Mouse (Mus musculus): ENCODE data around the gene Sh2b2. TPM values are rescaled to one million over a fixed set of nuclear protein-coding genes. Genes with fewer than 3 reads are reported as not detected.

Gene Sh2b2
- 17.1 TPM in 2 replicates for polyA plus RNA-seq (2014; fragmentation: Nextera tagmentation; extraction: Ambion mirVana)

GRCm38 (mm10) chr5:136246452-136246838 lies at the start of gene Sh2b2:
Sh2b2 (minus strand) TSS chr5:136246556.
- 83% methylated on average over 2 of the region's 2 CpGs for WGBS
- no peaks in the 10 kb centered on the region for H3K9me3 ChIP-seq (ENCODE audit: control insufficient read depth, low read length)
- ATAC-seq (replicated peaks; ENCODE audit: low FRiP score) (no peak), DNase-seq (ENCODE audit: low spot score) (no peak)
- H3K36me3 ChIP-seq (ENCODE audit: control insufficient read depth, insufficient read depth, low read length), result no peaks in the 10 kb centered on the region
- H3K4me3 ChIP-seq (ENCODE audit: low read depth, low read length), result peak within 1 kb of the TSS; percentile 72
- no peak within 1 kb of the TSS for H3K27ac ChIP-seq (ENCODE audit: low read depth, low read length)
- no peaks in the 10 kb centered on the region for H3K27me3 ChIP-seq (ENCODE audit: control insufficient read depth, insufficient read depth, low read length)
- H3K9ac ChIP-seq (ENCODE audit: low read length), result peak within 1 kb of the TSS; percentile 77; the same call in 1 of the 2 replicates
- 0 out of 2 replicates have a peak, but pooled peaks cover 8% of the 10 kb centered on the region for H3K4me1 ChIP-seq (replicated peaks; ENCODE audit: control insufficient read depth, insufficient read depth, low read length)
- peak within 1 kb of the TSS; percentile 88 for H3K4me2 ChIP-seq (ENCODE audit: low read depth, low read length, severe bottlenecking)

GRCm38 (mm10) chr5:136292971-136293418 lies 46.6 kb upstream of the Sh2b2 start:
- H3K4me2 ChIP-seq (ENCODE audit: low read depth, low read length, severe bottlenecking), result no peak overlapping the region
- peaks cover 4% of the 10 kb centered on the region; the same call in 1 of the 2 replicates for H3K36me3 ChIP-seq (ENCODE audit: control insufficient read depth, insufficient read depth, low read length)
- H3K4me3 ChIP-seq (ENCODE audit: low read depth, low read length), result no peak overlapping the region
- H3K27ac ChIP-seq (ENCODE audit: low read depth, low read length), result no peak overlapping the region
- H3K27me3 ChIP-seq (ENCODE audit: control insufficient read depth, insufficient read depth, low read length), result no peaks in the 10 kb centered on the region
- H3K4me1 ChIP-seq (replicated peaks; ENCODE audit: control insufficient read depth, insufficient read depth, low read length), result no peaks in the 10 kb centered on the region
- DNase-seq (ENCODE audit: low spot score) (no peak), ATAC-seq (replicated peaks; ENCODE audit: low FRiP score) (no peak)
- 92% methylated on average over 4 of the region's 4 CpGs for WGBS
- no peaks in the 10 kb centered on the region for H3K9me3 ChIP-seq (ENCODE audit: control insufficient read depth, low read length)
- H3K9ac ChIP-seq (ENCODE audit: low read length), result no peak overlapping the region

GRCm38 (mm10) chr5:136292361-136292760 lies 46.0 kb upstream of the Sh2b2 start:
- Histone ChIP-seq H3K27me3 (ENCODE audit: control insufficient read depth, insufficient read depth, low read length) (no peaks in the 10 kb centered on the region), H3K27ac (ENCODE audit: low read depth, low read length) (no peak overlapping the region), H3K4me3 (ENCODE audit: low read depth, low read length) (no peak overlapping the region), H3K36me3 (ENCODE audit: control insufficient read depth, insufficient read depth, low read length) (peaks cover 4% of the 10 kb centered on the region; the same call in 1 of the 2 replicates), H3K4me1 (replicated peaks; ENCODE audit: control insufficient read depth, insufficient read depth, low read length) (no peaks in the 10 kb centered on the region), H3K4me2 (ENCODE audit: low read depth, low read length, severe bottlenecking) (no peak overlapping the region), H3K9me3 (ENCODE audit: control insufficient read depth, low read length) (no peaks in the 10 kb centered on the region), H3K9ac (ENCODE audit: low read length) (no peak overlapping the region)
- WGBS, result 81% methylated on average over 2 of the region's 2 CpGs
- DNase-seq (ENCODE audit: low spot score) (no peak), ATAC-seq (replicated peaks; ENCODE audit: low FRiP score) (no peak)

- ATAC-seq (replicated peaks; ENCODE audit: low FRiP score) (no peak), DNase-seq (ENCODE audit: low spot score) (no peak)
- H3K4me1 ChIP-seq (replicated peaks; ENCODE audit: control insufficient read depth, insufficient read depth, low read length), result no peaks in the 10 kb centered on the region
- H3K9ac ChIP-seq (ENCODE audit: low read length), result no peak overlapping the region
- H3K36me3 ChIP-seq (ENCODE audit: control insufficient read depth, insufficient read depth, low read length), result peaks cover 4% of the 10 kb centered on the region; the same call in 1 of the 2 replicates
- H3K9me3 ChIP-seq (ENCODE audit: control insufficient read depth, low read length), result no peaks in the 10 kb centered on the region
- no peaks in the 10 kb centered on the region for H3K27me3 ChIP-seq (ENCODE audit: control insufficient read depth, insufficient read depth, low read length)
- 95% methylated on average over 2 of the region's 2 CpGs for WGBS
- H3K4me3 ChIP-seq (ENCODE audit: low read depth, low read length), result no peak overlapping the region
- H3K27ac ChIP-seq (ENCODE audit: low read depth, low read length), result no peak overlapping the region
- no peak overlapping the region for H3K4me2 ChIP-seq (ENCODE audit: low read depth, low read length, severe bottlenecking)
Observed at GRCm38 (mm10) chr5:136291562-136291961, 45.2 kb upstream of the Sh2b2 start.

- 91% methylated on average over 3 of the region's 3 CpGs for WGBS
- Histone ChIP-seq H3K9me3 (ENCODE audit: control insufficient read depth, low read length) (no peaks in the 10 kb centered on the region), H3K9ac (ENCODE audit: low read length) (no peak overlapping the region), H3K4me3 (ENCODE audit: low read depth, low read length) (no peak overlapping the region), H3K27me3 (ENCODE audit: control insufficient read depth, insufficient read depth, low read length) (no peaks in the 10 kb centered on the region), H3K4me1 (replicated peaks; ENCODE audit: control insufficient read depth, insufficient read depth, low read length) (no peaks in the 10 kb centered on the region), H3K36me3 (ENCODE audit: control insufficient read depth, insufficient read depth, low read length) (peaks cover 4% of the 10 kb centered on the region), H3K4me2 (ENCODE audit: low read depth, low read length, severe bottlenecking) (no peak overlapping the region), H3K27ac (ENCODE audit: low read depth, low read length) (no peak overlapping the region)
- DNase-seq (ENCODE audit: low spot score) (no peak), ATAC-seq (replicated peaks; ENCODE audit: low FRiP score) (no peak)
Observed at GRCm38 (mm10) chr5:136289776-136290175, 43.4 kb upstream of the Sh2b2 start.

GRCm38 (mm10) chr5:136288351-136289081 lies 42.2 kb upstream of the Sh2b2 start:
- 91% methylated on average over 6 of the region's 6 CpGs for WGBS
- Histone ChIP-seq H3K4me2 (ENCODE audit: low read depth, low read length, severe bottlenecking) (no peak overlapping the region), H3K4me3 (ENCODE audit: low read depth, low read length) (no peak overlapping the region), H3K9ac (ENCODE audit: low read length) (no peak overlapping the region), H3K27ac (ENCODE audit: low read depth, low read length) (no peak overlapping the region), H3K36me3 (ENCODE audit: control insufficient read depth, insufficient read depth, low read length) (peaks cover 4% of the 10 kb centered on the region), H3K4me1 (replicated peaks; ENCODE audit: control insufficient read depth, insufficient read depth, low read length) (no peaks in the 10 kb centered on the region), H3K27me3 (ENCODE audit: control insufficient read depth, insufficient read depth, low read length) (no peaks in the 10 kb centered on the region), H3K9me3 (ENCODE audit: control insufficient read depth, low read length) (no peaks in the 10 kb centered on the region)
- no peak for DNase-seq (ENCODE audit: low spot score)
- ATAC-seq (replicated peaks; ENCODE audit: low FRiP score), result no peak

GRCm38 (mm10) chr5:136286566-136286965 lies 40.2 kb upstream of the Sh2b2 start:
- H3K4me2 ChIP-seq (ENCODE audit: low read depth, low read length, severe bottlenecking), result no peak overlapping the region
- WGBS, result 91% methylated on average over 6 of the region's 6 CpGs
- H3K4me1 ChIP-seq (replicated peaks; ENCODE audit: control insufficient read depth, insufficient read depth, low read length), result no peaks in the 10 kb centered on the region
- H3K9me3 ChIP-seq (ENCODE audit: control insufficient read depth, low read length), result no peaks in the 10 kb centered on the region
- peaks cover 4% of the 10 kb centered on the region for H3K36me3 ChIP-seq (ENCODE audit: control insufficient read depth, insufficient read depth, low read length)
- DNase-seq (ENCODE audit: low spot score) (no peak), ATAC-seq (replicated peaks; ENCODE audit: low FRiP score) (no peak)
- H3K9ac ChIP-seq (ENCODE audit: low read length), result no peak overlapping the region
- H3K27me3 ChIP-seq (ENCODE audit: control insufficient read depth, insufficient read depth, low read length), result no peaks in the 10 kb centered on the region
- no peak overlapping the region for H3K4me3 ChIP-seq (ENCODE audit: low read depth, low read length)
- H3K27ac ChIP-seq (ENCODE audit: low read depth, low read length), result no peak overlapping the region

GRCm38 (mm10) chr5:136285106-136285505 lies 38.8 kb upstream of the Sh2b2 start:
- H3K36me3 ChIP-seq (ENCODE audit: control insufficient read depth, insufficient read depth, low read length), result peaks cover 4% of the 10 kb centered on the region
- ATAC-seq (replicated peaks; ENCODE audit: low FRiP score) (no peak), DNase-seq (ENCODE audit: low spot score) (no peak)
- whole genome bisulfite sequencing, result 97% methylated on average over 7 of the region's 7 CpGs
- no peak overlapping the region for H3K4me2 ChIP-seq (ENCODE audit: low read depth, low read length, severe bottlenecking)
- no peak overlapping the region for H3K9ac ChIP-seq (ENCODE audit: low read length)
- no peak overlapping the region for H3K4me3 ChIP-seq (ENCODE audit: low read depth, low read length)
- no peak overlapping the region for H3K27ac ChIP-seq (ENCODE audit: low read depth, low read length)
- H3K9me3 ChIP-seq (ENCODE audit: control insufficient read depth, low read length), result no peaks in the 10 kb centered on the region
- H3K27me3 ChIP-seq (ENCODE audit: control insufficient read depth, insufficient read depth, low read length), result no peaks in the 10 kb centered on the region
- no peaks in the 10 kb centered on the region for H3K4me1 ChIP-seq (replicated peaks; ENCODE audit: control insufficient read depth, insufficient read depth, low read length)

GRCm38 (mm10) chr5:136281351-136281750 lies 35.0 kb upstream of the Sh2b2 start:
- Histone ChIP-seq H3K4me1 (replicated peaks; ENCODE audit: control insufficient read depth, insufficient read depth, low read length) (no peaks in the 10 kb centered on the region), H3K4me3 (ENCODE audit: low read depth, low read length) (no peak overlapping the region), H3K36me3 (ENCODE audit: control insufficient read depth, insufficient read depth, low read length) (peaks cover 11% of the 10 kb centered on the region), H3K4me2 (ENCODE audit: low read depth, low read length, severe bottlenecking) (no peak overlapping the region), H3K27ac (ENCODE audit: low read depth, low read length) (no peak overlapping the region), H3K27me3 (ENCODE audit: control insufficient read depth, insufficient read depth, low read length) (no peaks in the 10 kb centered on the region), H3K9me3 (ENCODE audit: control insufficient read depth, low read length) (no peaks in the 10 kb centered on the region), H3K9ac (ENCODE audit: low read length) (no peak overlapping the region)
- ATAC-seq (replicated peaks; ENCODE audit: low FRiP score), result no peak
- 57% methylated on average over 6 of the region's 6 CpGs for WGBS
- DNase-seq (ENCODE audit: low spot score), result no peak

Data from forebrain, embryonic 11.5 days (tissue).